Mouse (Mus musculus) intestine, embryonic 15.5 days (tissue): ENCODE results near the gene Hist1h2bb. TPM values are rescaled to one million over a fixed set of nuclear protein-coding genes. Genes with fewer than 3 reads are reported as not detected.
"Not testable (repeated sequence)": the region's sequence is repeated elsewhere in the genome, so short reads cannot be mapped to it uniquely, and the experiment has no call there.

Experiments
- ATAC-seq: fragments of 200-750 bp; cut with Nextera tagmentation; 2 replicates; pipeline ENCODE4 v1.8.0; 2017; ENCODE audit warnings: moderate TSS enrichment, moderate library complexity
- H3K27ac ChIP-seq: fragments of 300-500 bp; sonication (generic); 2 replicates; pipeline ENCODE4 v1.5.1; 2015; ENCODE audit warnings: mild to moderate bottlenecking, inconsistent platforms
- H3K27me3 ChIP-seq: fragments of 300-500 bp; sonication (generic); replicated peaks from 2 replicates; pipeline ENCODE4 v1.6.1; 2015; ENCODE audit warnings: inconsistent platforms
- H3K36me3 ChIP-seq: fragments of 300-500 bp; sonication (generic); 2 replicates; pipeline ENCODE4 v1.6.1; 2015; ENCODE audit warnings: inconsistent platforms
- H3K4me1 ChIP-seq: fragments of 300-500 bp; sonication (generic); replicated peaks from 2 replicates; pipeline ENCODE4 v1.6.1; 2015; ENCODE audit warnings: inconsistent platforms
- H3K4me2 ChIP-seq: fragments of 300-500 bp; sonication (generic); replicated peaks from 2 replicates; pipeline ENCODE4 v1.6.1; 2015; ENCODE audit warnings: mild to moderate bottlenecking, inconsistent platforms
- H3K4me3 ChIP-seq: fragments of 300-500 bp; sonication (generic); replicated peaks from 2 replicates; pipeline ENCODE4 v1.5.1; 2015; ENCODE audit warnings: inconsistent platforms
- H3K9ac ChIP-seq: fragments of 300-500 bp; sonication (generic); 2 replicates; pipeline ENCODE4 v1.6.1; 2015; ENCODE audit warnings: inconsistent platforms
- H3K9me3 ChIP-seq: fragments of 300-500 bp; sonication (generic); 2 replicates; pipeline ENCODE4 v1.6.1; 2016; ENCODE audit warnings: inconsistent platforms
- WGBS: fragments of 180-500 bp; shearing (Covaris S2); methylation state at CpG from one replicate; pipeline ENCODE4 v1.1.7; 2015; 5-methylcytosine and 5-hydroxymethylcytosine counted together
- polyA plus RNA-seq: library from polyadenylated mRNA; unstranded; fragments of >200 nt; fragmentation: Nextera tagmentation; extraction: Ambion mirVana; gene quantifications from 2 replicates; pipeline ENCODE4 v1.2.1, GENCODE M21; 2015

Hist1h2bb gene
- polyA plus RNA-seq, 1 experiment from 2014 or later, result 2.4 TPM

DNA sequence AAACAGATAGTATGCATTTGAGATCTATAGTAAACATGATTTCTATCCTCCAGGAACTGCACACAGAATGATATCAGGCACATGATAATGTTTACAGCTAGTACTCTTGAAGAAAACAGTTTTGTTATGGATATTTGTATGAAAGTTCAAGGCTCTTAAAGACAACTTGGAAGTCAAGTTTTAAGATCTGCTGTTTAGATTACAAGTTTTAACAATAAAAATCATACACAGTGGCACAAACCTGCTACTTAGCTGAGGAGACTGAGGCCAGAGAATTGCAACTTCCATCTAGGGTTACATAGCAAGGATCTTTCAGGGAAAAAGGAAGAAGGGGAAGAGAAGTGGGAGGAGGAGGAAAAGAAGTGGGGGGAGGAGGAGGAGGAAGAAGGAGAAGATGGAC lies 8.5 kb downstream of the Hist1h2bb start:
- no peak overlapping the region for H3K4me3 ChIP-seq
- no peak overlapping the region for H3K4me2 ChIP-seq
- no peak overlapping the region for H3K27ac ChIP-seq
- H3K9me3 ChIP-seq, result no peaks in the 10 kb centered on the region
- H3K27me3 ChIP-seq, result no peaks in the 10 kb centered on the region
- H3K9ac ChIP-seq, result no peak overlapping the region
- 0 out of 2 replicates have a peak, but pooled peaks cover under 1% of the 10 kb centered on the region for H3K4me1 ChIP-seq
- no peak for ATAC-seq
- no peaks in the 10 kb centered on the region for H3K36me3 ChIP-seq

DNA sequence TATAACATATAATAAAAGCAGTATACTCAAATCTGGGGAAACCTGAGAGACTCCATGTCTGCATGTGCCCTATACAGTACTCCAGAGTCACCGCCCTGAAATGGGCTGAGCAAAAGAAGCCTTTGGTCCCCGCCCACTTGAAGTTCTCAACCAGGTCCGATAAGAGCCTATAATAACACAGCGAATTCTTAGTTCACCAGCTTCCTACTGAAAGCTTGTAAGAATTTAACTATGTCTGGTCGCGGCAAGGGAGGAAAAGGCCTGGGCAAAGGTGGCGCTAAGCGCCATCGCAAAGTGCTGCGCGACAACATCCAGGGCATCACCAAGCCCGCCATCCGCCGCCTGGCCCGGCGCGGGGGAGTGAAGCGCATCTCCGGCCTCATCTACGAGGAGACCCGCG lies 10.3 kb downstream of the Hist1h2bb start, which contains the start of gene Hist1h4b:
Gene Hist1h4b (plus strand): TSS at position 224 of the 400 bp plus-strand sequence.
- WGBS, result 0% methylated on average over 20 of the region's 22 CpGs
- ATAC-seq, result peak; percentile 79
- Histone ChIP-seq H3K27me3 (no peaks in the 10 kb centered on the region), H3K4me2 (peak within 1 kb of the TSS; percentile 71), H3K36me3 (no peaks in the 10 kb centered on the region), H3K9ac (peak within 1 kb of the TSS; percentile 53), H3K9me3 (no peaks in the 10 kb centered on the region), H3K27ac (peak within 1 kb of the TSS; percentile 91), H3K4me3 (peak within 1 kb of the TSS; percentile 38), H3K4me1 (0 out of 2 replicates have a peak, but pooled peaks cover 6% of the 10 kb centered on the region)

DNA sequence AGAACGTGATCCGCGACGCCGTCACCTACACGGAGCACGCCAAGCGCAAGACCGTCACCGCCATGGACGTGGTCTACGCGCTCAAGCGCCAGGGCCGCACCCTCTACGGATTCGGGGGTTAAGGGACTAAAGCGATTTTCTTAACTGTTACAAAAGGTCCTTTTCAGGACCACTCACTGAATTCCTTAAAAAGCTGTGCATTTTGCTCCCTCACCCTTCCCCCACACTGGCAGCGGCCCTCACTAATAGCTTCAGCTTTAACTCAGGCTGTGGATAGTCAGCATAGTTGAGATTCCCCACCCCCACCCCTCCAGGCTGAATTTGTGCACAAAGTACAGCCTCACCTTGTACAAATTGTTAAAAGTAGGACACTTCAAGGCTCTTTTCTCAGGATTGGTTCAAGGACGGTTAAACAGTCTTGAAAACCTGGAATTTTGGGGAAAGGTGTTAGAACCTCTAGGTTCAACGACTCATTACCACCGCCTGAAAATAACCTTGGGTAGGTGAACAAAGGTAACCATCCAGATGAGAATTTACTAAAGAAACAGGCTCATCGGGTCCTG lies 10.8 kb downstream of the Hist1h2bb start:
- Histone ChIP-seq H3K4me1 (0 out of 2 replicates have a peak, but pooled peaks cover 6% of the 10 kb centered on the region), H3K4me2 (peak overlapping the region; percentile 71), H3K27ac (peak overlapping the region; percentile 91), H3K4me3 (peak overlapping the region; percentile 38), H3K9me3 (no peaks in the 10 kb centered on the region), H3K27me3 (no peaks in the 10 kb centered on the region), H3K36me3 (no peaks in the 10 kb centered on the region), H3K9ac (peak overlapping the region; percentile 53)
- peak; percentile 3; the same call in 1 of the 2 replicates for ATAC-seq
- WGBS, result under 1% methylated on average over 18 of the region's 23 CpGs

DNA sequence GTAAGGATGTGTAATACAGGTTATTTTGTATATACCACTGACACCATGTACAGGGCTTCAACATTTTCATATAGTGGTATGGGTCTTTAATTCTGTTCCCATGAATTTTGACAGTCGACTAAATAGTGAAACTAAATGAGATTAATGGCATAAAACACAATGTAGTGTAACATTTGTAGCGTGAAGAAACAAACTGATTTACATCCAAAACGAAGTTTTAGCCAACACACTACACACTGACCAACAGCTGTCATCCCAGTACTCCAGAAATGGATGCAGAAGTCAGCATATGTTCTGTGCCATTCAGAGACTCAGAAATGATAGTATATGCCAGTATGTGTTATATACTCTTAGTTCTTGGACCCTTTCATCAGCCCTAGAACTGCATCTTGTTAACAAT lies 11.4 kb downstream of the Hist1h2bb start:
- H3K4me3 ChIP-seq, result no peak overlapping the region
- no peaks in the 10 kb centered on the region for H3K9me3 ChIP-seq
- H3K9ac ChIP-seq, result no peak overlapping the region
- H3K4me2 ChIP-seq, result no peak overlapping the region
- no peak overlapping the region for H3K27ac ChIP-seq
- H3K36me3 ChIP-seq, result no peaks in the 10 kb centered on the region
- WGBS, result 36% methylated on average over 3 of the region's 3 CpGs
- 0 out of 2 replicates have a peak, but pooled peaks cover 6% of the 10 kb centered on the region for H3K4me1 ChIP-seq
- no peak for ATAC-seq
- no peaks in the 10 kb centered on the region for H3K27me3 ChIP-seq

DNA sequence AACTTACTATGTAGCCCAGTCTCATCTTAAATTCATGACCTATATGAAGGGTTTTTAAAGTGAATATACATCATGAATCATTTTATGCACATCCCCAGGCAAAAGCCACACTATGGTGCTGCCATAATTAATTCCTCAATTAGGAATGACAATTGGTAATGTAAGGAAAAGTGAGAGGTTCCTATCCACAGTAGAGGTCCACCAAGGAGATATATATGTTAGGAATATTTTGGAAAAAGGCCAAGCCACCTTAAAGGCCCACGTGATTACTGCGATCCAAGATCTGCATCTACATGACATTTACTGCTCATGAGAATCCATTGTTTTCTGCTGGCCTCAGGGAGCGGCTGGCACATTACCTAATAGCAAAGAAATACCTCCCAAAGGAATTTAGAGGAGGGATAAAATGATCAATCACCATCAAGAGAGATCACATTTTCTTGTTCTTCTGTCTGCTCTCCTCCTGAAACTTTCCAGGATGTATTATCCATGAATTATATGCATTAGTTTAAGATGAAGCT lies 12.8 kb downstream of the Hist1h2bb start:
- H3K36me3 ChIP-seq, result no peaks in the 10 kb centered on the region
- no peak overlapping the region for H3K27ac ChIP-seq
- no peaks in the 10 kb centered on the region for H3K9me3 ChIP-seq
- H3K9ac ChIP-seq, result no peak overlapping the region
- no peak overlapping the region for H3K4me3 ChIP-seq
- H3K27me3 ChIP-seq, result no peaks in the 10 kb centered on the region
- no peak for ATAC-seq
- H3K4me1 ChIP-seq, result peaks cover 9% of the 10 kb centered on the region
- WGBS, result 70% methylated on average over 3 of the region's 3 CpGs
- no peak overlapping the region for H3K4me2 ChIP-seq

DNA sequence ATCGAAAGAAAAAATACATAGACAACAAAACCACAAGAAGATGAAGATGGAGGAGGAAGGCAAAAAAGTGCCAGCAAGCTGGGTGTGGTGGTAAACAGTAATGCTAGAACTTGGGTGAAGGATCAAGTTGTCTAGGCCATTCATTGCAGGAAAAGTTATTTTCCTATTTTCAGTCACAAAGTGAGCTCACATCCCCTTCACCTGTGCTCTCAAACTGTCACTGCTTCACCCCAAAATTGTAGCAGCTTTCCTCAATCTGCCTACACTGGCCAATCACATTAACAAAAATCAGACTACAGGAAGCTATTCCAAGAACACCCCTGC lies 13.3 kb downstream of the Hist1h2bb start:
- H3K4me1 ChIP-seq, result peaks cover 12% of the 10 kb centered on the region
- no peaks in the 10 kb centered on the region for H3K27me3 ChIP-seq
- H3K4me2 ChIP-seq, result peak overlapping the region; percentile 86
- WGBS, result 82% methylated on average over 1 of the region's 1 CpGs
- H3K4me3 ChIP-seq, result peak overlapping the region; percentile 42; the same call in 1 of the 2 replicates
- H3K27ac ChIP-seq, result peak overlapping the region; percentile 84
- H3K36me3 ChIP-seq, result no peaks in the 10 kb centered on the region
- H3K9me3 ChIP-seq, result no peaks in the 10 kb centered on the region
- peak overlapping the region; percentile 44; the same call in 1 of the 2 replicates for H3K9ac ChIP-seq
- no peak for ATAC-seq

DNA sequence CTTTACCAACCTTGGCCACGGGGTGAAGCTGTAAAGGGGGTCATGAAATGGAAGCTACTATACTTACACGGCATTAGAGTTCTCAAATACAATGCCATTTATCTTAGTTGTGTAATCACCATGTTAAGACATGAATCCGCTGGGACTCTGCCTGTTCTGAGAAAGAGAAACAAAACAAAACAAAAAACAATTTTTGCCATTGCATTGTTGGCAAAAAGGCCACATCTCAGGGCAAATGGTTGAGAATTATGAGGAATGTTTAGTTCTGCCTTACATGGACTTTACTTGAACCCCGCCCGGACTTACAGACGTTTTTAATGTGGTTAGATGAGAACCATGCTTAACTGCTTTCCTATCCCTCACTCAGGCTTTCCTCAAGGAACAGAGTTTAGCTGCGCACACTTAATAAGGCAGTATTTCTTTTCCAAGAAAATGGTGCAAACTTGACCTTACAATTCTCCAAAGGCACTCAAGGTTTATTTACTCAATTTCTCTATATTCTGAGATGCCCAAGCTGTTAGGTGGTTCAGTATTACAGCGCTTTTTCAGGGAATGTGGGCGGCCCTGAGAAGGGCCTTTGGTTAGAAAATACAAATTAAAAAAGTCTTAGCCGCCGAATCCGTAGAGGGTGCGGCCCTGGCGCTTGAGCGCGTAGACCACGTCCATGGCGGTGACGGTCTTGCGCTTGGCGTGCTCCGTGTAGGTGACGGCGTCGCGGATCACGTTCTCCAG lies 13.9 kb downstream of the Hist1h2bb start:
- Histone ChIP-seq H3K36me3 (no peaks in the 10 kb centered on the region), H3K9ac (peak overlapping the region; percentile 44), H3K4me1 (peaks cover 12% of the 10 kb centered on the region), H3K4me3 (peak overlapping the region; percentile 42), H3K4me2 (peak overlapping the region; percentile 86), H3K27me3 (no peaks in the 10 kb centered on the region), H3K27ac (peak overlapping the region; percentile 84), H3K9me3 (no peaks in the 10 kb centered on the region)
- no peak for ATAC-seq
- 2% methylated on average over 22 of the region's 27 CpGs for WGBS

DNA sequence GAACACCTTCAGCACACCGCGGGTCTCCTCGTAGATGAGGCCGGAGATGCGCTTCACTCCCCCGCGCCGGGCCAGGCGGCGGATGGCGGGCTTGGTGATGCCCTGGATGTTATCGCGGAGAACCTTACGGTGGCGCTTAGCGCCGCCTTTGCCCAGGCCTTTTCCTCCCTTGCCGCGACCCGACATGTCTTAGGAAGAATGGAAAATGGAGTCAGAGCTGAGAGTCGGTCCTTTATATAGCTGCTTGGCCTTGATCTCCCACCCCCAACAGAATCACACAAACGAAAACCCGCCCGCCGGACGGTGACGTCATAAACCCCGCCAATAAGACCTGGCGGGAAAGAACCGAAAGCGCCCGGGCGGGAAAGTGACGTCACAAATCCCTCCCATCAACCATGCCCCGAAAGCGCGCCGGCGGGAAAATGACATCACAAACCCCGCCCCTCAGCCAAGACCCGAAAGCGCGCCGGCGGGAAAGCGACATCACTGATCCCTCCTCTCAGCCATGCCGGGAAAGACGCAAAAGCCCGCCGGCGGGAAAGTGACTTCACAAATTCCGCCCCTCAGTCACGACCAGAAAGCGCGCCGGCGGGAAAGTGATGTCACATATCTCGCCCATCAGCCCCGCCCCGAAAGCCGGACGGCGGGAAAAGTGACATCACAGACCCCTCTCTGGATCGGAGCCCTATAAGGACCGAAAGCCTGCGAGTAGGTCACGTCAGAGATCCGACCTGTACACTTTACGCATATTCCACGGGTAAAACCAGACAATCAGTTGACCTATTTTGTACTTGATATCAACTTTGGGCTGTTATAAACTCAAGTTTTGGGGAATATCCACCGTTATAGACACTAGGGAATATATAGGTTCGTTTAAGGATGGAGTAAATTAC lies 14.7 kb downstream of the Hist1h2bb start, which contains the start of gene Hist1h4a:
Gene Hist1h4a (minus strand): TSS at position 259 of the 893 bp plus-strand sequence.
- Histone ChIP-seq H3K9me3 (no peaks in the 10 kb centered on the region), H3K4me2 (peak within 1 kb of the TSS; percentile 86), H3K36me3 (no peaks in the 10 kb centered on the region), H3K9ac (peak within 1 kb of the TSS; percentile 47), H3K27ac (peak within 1 kb of the TSS; percentile 97), H3K4me1 (peaks cover 12% of the 10 kb centered on the region), H3K4me3 (peak within 1 kb of the TSS; percentile 42), H3K27me3 (no peaks in the 10 kb centered on the region)
- WGBS, result under 1% methylated on average over 67 of the region's 72 CpGs
- ATAC-seq, result peak; percentile 77

DNA sequence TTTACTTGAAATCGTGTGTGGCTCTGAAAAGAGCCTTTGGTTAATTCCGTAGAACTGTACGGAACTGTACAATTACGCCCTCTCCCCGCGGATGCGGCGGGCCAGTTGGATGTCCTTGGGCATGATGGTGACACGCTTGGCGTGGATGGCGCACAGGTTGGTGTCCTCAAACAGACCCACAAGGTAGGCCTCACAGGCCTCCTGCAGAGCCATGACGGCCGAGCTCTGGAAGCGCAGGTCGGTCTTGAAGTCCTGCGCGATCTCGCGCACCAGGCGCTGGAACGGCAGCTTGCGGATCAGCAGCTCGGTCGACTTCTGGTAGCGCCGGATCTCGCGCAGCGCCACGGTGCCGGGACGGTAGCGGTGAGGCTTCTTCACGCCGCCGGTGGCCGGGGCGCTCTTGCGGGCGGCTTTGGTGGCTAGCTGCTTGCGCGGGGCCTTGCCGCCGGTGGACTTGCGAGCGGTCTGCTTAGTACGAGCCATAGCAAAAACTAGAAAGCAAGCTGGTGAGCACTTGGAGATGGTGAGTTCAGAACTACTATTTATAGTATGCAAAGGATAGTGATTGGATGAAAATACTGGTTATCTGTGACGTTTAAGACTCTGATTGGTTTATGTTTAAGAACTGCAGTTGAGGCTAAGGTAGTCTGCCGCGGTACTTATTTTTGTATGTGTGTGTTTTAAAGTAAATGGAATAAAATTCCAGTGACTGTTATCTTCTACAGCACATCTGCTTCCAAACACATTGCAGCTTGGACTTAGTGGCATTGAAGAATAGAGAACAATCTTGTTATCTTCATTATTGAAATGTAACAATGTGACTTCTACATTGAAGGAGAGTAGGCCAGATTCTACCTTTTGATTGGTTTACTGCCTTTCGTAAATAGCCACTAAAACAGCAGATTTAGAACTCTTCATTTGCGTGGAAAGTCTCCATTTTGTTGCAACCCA lies 15.6 kb downstream of the Hist1h2bb start, which contains the start of gene Hist1h3a:
Gene Hist1h3a (minus strand): TSS at position 516 of the 951 bp plus-strand sequence.
- H3K9me3 ChIP-seq, H3K27me3 ChIP-seq, H3K36me3 ChIP-seq: not testable (repeated sequence)
- peak; percentile 73 for ATAC-seq
- peaks cover 12% of the 10 kb centered on the region for H3K4me1 ChIP-seq
- H3K27ac ChIP-seq, result peak within 1 kb of the TSS; percentile 97
- under 1% methylated on average over 36 of the region's 52 CpGs for WGBS
- peak within 1 kb of the TSS; percentile 47 for H3K9ac ChIP-seq
- peak within 1 kb of the TSS; percentile 50 for H3K4me3 ChIP-seq
- H3K4me2 ChIP-seq, result peak within 1 kb of the TSS; percentile 86

DNA sequence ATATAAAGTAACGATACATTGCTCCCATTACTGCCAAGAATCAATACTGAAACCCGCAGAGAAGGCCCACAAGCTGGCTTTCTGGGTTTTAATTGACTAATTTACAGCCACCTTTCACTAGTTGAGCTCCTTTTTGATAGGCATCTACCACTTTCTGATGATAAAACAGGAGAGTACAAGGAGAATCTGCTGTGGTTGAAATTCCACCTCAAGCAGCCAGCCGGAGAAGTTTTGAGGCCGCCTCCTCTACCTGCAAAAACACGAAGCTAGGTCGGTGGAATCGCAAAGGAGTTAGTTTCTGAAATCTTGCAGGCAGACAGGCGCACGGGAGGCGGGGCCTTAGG lies 16.7 kb downstream of the Hist1h2bb start:
- H3K9me3 ChIP-seq, result no peaks in the 10 kb centered on the region
- H3K27me3 ChIP-seq, result no peaks in the 10 kb centered on the region
- WGBS, result 0% methylated on average over 10 of the region's 10 CpGs
- peaks cover 12% of the 10 kb centered on the region for H3K4me1 ChIP-seq
- H3K4me2 ChIP-seq, result peak overlapping the region; percentile 86
- H3K27ac ChIP-seq, result peak overlapping the region; percentile 97
- peak overlapping the region; percentile 47 for H3K9ac ChIP-seq
- H3K4me3 ChIP-seq, result peak overlapping the region; percentile 50
- no peak for ATAC-seq
- no peaks in the 10 kb centered on the region for H3K36me3 ChIP-seq
